Mouse (Mus musculus): ENCODE data around the gene Ell2. TPM values are rescaled to one million over a fixed set of nuclear protein-coding genes. Genes with fewer than 3 reads are reported as not detected.

Ell2 gene
- polyA plus RNA-seq, 1 experiment from 2014 or later: 4.6 TPM

DNA sequence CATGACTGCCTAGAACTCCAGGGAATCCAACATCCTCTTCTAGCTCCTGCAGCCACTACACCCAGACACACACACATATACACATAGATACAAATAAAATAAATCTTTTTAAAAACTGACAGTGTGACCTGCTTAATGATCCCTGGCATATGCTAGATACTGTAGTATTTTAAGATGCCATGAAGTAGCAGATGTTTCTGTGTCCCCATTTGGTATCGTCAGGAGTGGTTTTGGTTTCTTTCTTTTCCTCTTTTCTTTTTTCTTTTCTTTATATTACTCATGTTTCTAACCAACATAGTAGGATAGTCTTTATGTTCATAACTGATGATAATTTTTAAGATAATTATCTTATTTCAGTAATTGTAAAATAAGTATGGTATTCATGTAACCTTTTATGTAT lies 29.0 kb downstream of the Ell2 start:
- Histone ChIP-seq H3K4me3 (no peak overlapping the region), H3K9ac (no peak overlapping the region), H3K9me3 (replicated peaks) (no peaks in the 10 kb centered on the region), H3K4me1 (replicated peaks) (peaks cover 14% of the 10 kb centered on the region), H3K36me3 (no peaks in the 10 kb centered on the region), H3K4me2 (no peak overlapping the region), H3K27ac (no peak overlapping the region), H3K27me3 (no peaks in the 10 kb centered on the region)
- 95% methylated on average over 1 of the region's 1 CpGs for WGBS
- ATAC-seq (replicated peaks; ENCODE audit: insufficient number of reproducible peaks, insufficient read depth, low FRiP score, low read depth): no peak

DNA sequence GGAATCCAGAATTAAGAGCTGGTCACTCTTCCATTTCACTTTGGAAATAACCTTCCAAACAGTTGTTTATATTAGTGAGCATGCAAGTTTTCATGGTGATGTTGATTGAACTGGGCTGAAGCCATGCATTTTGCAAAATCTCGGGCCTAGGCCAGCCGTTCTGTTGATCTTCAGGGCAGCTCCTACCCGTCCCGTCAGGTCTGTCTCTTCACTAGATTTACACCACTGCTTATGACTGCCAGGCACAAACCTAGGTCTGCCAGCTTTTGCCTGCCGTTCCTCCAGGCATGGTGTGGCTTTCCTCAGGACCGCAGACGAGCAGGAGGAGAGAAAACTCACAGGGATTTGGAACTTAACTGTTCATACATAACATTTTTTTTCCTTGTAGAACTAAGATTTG lies 31.4 kb downstream of the Ell2 start:
- WGBS: 62% methylated on average over 7 of the region's 7 CpGs
- no peaks in the 10 kb centered on the region for H3K36me3 ChIP-seq
- no peaks in the 10 kb centered on the region for H3K9me3 ChIP-seq (replicated peaks)
- no peak overlapping the region for H3K4me3 ChIP-seq
- no peak for ATAC-seq (replicated peaks; ENCODE audit: insufficient number of reproducible peaks, insufficient read depth, low FRiP score, low read depth)
- peaks cover 17% of the 10 kb centered on the region for H3K4me1 ChIP-seq (replicated peaks)
- no peak overlapping the region for H3K4me2 ChIP-seq
- no peak overlapping the region for H3K27ac ChIP-seq
- H3K27me3 ChIP-seq: no peaks in the 10 kb centered on the region
- no peak overlapping the region for H3K9ac ChIP-seq

GRCm38 (mm10) chr13:75738536-75738935 lies 32.0 kb downstream of the Ell2 start:
- Histone ChIP-seq H3K27me3 (no peaks in the 10 kb centered on the region), H3K9me3 (replicated peaks) (no peaks in the 10 kb centered on the region), H3K9ac (no peak overlapping the region), H3K4me2 (no peak overlapping the region), H3K36me3 (no peaks in the 10 kb centered on the region), H3K4me3 (no peak overlapping the region), H3K27ac (no peak overlapping the region), H3K4me1 (replicated peaks) (peaks cover 17% of the 10 kb centered on the region)
- WGBS: 20% methylated on average over 6 of the region's 6 CpGs
- ATAC-seq (replicated peaks; ENCODE audit: insufficient number of reproducible peaks, insufficient read depth, low FRiP score, low read depth): no peak

- no peak for ATAC-seq (replicated peaks; ENCODE audit: insufficient number of reproducible peaks, insufficient read depth, low FRiP score, low read depth)
- H3K9me3 ChIP-seq (replicated peaks): no peaks in the 10 kb centered on the region
- no peak overlapping the region for H3K27ac ChIP-seq
- no peaks in the 10 kb centered on the region for H3K36me3 ChIP-seq
- H3K9ac ChIP-seq: no peak overlapping the region
- no peaks in the 10 kb centered on the region for H3K27me3 ChIP-seq
- WGBS: 52% methylated on average over 3 of the region's 3 CpGs
- peaks cover 17% of the 10 kb centered on the region for H3K4me1 ChIP-seq (replicated peaks)
- H3K4me2 ChIP-seq: no peak overlapping the region
- H3K4me3 ChIP-seq: no peak overlapping the region
Observed at GRCm38 (mm10) chr13:75738957-75739356, 32.4 kb downstream of the Ell2 start.

DNA sequence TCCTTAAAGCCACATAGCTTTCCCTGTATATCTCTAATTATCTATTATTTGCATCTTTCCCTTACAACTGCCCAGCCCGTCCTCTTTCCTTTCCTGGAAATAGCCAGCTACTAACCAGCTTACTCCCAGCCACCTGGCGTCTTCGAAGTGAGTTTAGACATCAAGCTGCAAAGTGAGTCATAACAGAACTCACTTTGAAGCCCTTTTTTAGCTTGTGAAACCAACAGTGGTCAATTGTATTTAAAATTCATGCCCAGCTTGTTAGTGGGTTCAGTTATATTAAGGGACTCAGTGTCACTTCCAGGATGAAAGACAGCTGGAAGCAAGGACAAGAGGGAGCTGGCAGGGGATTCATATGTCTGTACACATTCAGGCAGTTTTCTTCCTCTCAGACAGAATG lies 33.5 kb downstream of the Ell2 start:
- H3K9me3 ChIP-seq (replicated peaks): no peaks in the 10 kb centered on the region
- H3K27ac ChIP-seq: no peak overlapping the region
- 54% methylated on average over 3 of the region's 3 CpGs for WGBS
- H3K36me3 ChIP-seq: no peaks in the 10 kb centered on the region
- no peak overlapping the region for H3K9ac ChIP-seq
- no peak overlapping the region for H3K4me3 ChIP-seq
- no peak for ATAC-seq (replicated peaks; ENCODE audit: insufficient number of reproducible peaks, insufficient read depth, low FRiP score, low read depth)
- no peaks in the 10 kb centered on the region for H3K27me3 ChIP-seq
- no peak overlapping the region for H3K4me2 ChIP-seq
- peaks cover 17% of the 10 kb centered on the region for H3K4me1 ChIP-seq (replicated peaks)

DNA sequence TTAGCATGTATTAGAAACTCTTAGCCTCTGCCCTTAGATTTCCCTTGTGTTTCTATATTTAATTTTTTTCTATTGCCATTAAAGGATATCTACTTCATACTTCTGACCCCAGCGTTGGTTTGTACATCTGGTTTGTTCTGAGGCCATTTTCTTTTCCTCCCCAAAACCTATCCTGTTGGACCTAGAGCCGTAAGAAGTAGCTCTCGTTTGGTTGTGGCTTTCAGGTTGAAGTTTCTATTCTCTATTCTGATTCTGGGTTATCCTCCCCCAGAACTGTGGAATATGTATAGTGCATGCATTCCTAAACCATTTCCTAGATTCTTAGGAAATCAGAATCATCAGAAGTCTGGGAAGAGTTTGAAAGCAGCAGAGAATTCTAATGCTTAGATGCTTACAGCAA lies 34.6 kb downstream of the Ell2 start:
- H3K27ac ChIP-seq: no peak overlapping the region
- no peak for ATAC-seq (replicated peaks; ENCODE audit: insufficient number of reproducible peaks, insufficient read depth, low FRiP score, low read depth)
- no peaks in the 10 kb centered on the region for H3K9me3 ChIP-seq (replicated peaks)
- 86% methylated on average over 3 of the region's 3 CpGs for WGBS
- H3K36me3 ChIP-seq: no peaks in the 10 kb centered on the region
- no peak overlapping the region for H3K9ac ChIP-seq
- no peak overlapping the region for H3K4me2 ChIP-seq
- no peak overlapping the region for H3K4me3 ChIP-seq
- peaks cover 17% of the 10 kb centered on the region for H3K4me1 ChIP-seq (replicated peaks)
- H3K27me3 ChIP-seq: no peaks in the 10 kb centered on the region

GRCm38 (mm10) chr13:75741736-75742729 lies 35.5 kb downstream of the Ell2 start:
- no peaks in the 10 kb centered on the region for H3K27me3 ChIP-seq
- H3K4me1 ChIP-seq (replicated peaks): peaks cover 17% of the 10 kb centered on the region
- no peak overlapping the region for H3K4me2 ChIP-seq
- H3K27ac ChIP-seq: no peak overlapping the region
- ATAC-seq (replicated peaks; ENCODE audit: insufficient number of reproducible peaks, insufficient read depth, low FRiP score, low read depth): no peak
- H3K9ac ChIP-seq: no peak overlapping the region
- H3K9me3 ChIP-seq (replicated peaks): no peaks in the 10 kb centered on the region
- no peaks in the 10 kb centered on the region for H3K36me3 ChIP-seq
- no peak overlapping the region for H3K4me3 ChIP-seq
- WGBS: 79% methylated on average over 12 of the region's 12 CpGs

GRCm38 (mm10) chr13:75742970-75743369 lies 36.4 kb downstream of the Ell2 start:
- H3K9ac ChIP-seq: no peak overlapping the region
- peaks cover 16% of the 10 kb centered on the region for H3K4me1 ChIP-seq (replicated peaks)
- no peak overlapping the region for H3K4me2 ChIP-seq
- H3K36me3 ChIP-seq: no peaks in the 10 kb centered on the region
- no peak for ATAC-seq (replicated peaks; ENCODE audit: insufficient number of reproducible peaks, insufficient read depth, low FRiP score, low read depth)
- no peaks in the 10 kb centered on the region for H3K9me3 ChIP-seq (replicated peaks)
- WGBS: 68% methylated on average over 3 of the region's 3 CpGs
- H3K27ac ChIP-seq: no peak overlapping the region
- H3K4me3 ChIP-seq: no peak overlapping the region
- no peaks in the 10 kb centered on the region for H3K27me3 ChIP-seq

DNA sequence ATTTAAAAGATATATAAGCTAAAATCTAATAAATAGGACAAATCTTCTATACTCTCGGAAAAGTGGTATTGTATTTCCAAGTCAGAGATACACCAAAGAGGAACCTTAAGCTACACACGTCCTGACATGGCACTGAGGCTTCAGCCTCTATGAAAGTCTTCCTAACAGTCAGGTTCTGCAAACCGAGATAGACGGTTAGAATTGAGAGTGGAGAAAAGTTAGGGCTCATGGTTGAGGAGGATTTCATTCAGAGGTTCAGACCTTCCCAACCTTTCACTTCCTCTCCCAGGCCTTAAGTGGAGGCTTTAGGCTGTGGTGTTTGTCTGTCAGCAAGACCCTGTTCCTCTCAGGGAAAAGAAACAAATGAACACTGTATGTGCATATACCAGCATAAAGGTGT lies 37.5 kb downstream of the Ell2 start:
- Histone ChIP-seq H3K4me1 (replicated peaks) (peaks cover 5% of the 10 kb centered on the region; the same call in 1 of the 2 replicates), H3K4me3 (no peak overlapping the region), H3K4me2 (no peak overlapping the region), H3K9me3 (replicated peaks) (no peaks in the 10 kb centered on the region), H3K27me3 (no peaks in the 10 kb centered on the region), H3K9ac (no peak overlapping the region), H3K36me3 (no peaks in the 10 kb centered on the region), H3K27ac (no peak overlapping the region)
- ATAC-seq (replicated peaks; ENCODE audit: insufficient number of reproducible peaks, insufficient read depth, low FRiP score, low read depth): no peak
- WGBS: 86% methylated on average over 4 of the region's 4 CpGs

DNA sequence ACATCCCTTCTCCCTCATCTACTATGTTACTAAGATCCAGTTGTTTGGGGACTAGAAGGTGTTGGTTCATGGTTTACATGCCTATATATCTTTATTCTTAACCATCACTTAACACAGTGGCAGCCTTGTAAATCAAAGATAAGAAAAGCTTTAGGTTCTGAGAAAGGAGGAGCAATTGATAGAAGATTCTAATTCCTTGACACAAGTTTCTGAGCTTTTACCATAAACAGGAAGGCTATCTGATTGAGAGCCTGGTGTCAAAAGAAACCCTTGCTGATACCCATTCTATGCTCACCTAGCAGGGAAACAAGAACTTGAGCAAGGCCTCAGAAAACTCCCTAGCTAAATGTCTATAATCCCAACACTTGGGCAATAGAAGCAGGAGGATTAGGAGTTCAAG lies 38.8 kb downstream of the Ell2 start:
- H3K27me3 ChIP-seq: no peaks in the 10 kb centered on the region
- no peak for ATAC-seq (replicated peaks; ENCODE audit: insufficient number of reproducible peaks, insufficient read depth, low FRiP score, low read depth)
- H3K9me3 ChIP-seq (replicated peaks): no peaks in the 10 kb centered on the region
- no peak overlapping the region for H3K27ac ChIP-seq
- no peak overlapping the region for H3K4me3 ChIP-seq
- H3K9ac ChIP-seq: no peak overlapping the region
- peaks cover 3% of the 10 kb centered on the region; the same call in 1 of the 2 replicates for H3K4me1 ChIP-seq (replicated peaks)
- H3K36me3 ChIP-seq: no peaks in the 10 kb centered on the region
- no peak overlapping the region for H3K4me2 ChIP-seq

DNA sequence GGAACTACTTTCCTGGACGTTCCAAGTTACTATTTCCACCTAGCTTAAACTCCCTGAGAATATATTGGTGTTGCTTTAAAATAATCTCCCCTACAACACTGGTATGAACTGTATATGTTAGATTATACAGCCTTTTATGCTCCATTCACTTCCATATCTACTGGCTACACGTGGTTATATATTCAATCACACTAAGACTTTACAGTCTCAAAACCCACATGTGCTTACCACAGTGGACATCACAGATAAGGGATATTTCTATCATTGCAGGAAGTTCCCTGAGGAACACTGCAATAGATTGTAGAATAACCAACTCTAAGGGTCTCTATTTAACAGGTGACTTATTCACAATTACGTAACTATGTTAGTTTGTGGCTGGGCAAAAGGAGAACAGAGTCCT lies 40.7 kb downstream of the Ell2 start:
- Histone ChIP-seq H3K36me3 (no peaks in the 10 kb centered on the region), H3K9ac (no peak overlapping the region), H3K27me3 (no peaks in the 10 kb centered on the region), H3K4me2 (no peak overlapping the region), H3K9me3 (replicated peaks) (no peaks in the 10 kb centered on the region), H3K4me3 (no peak overlapping the region), H3K4me1 (replicated peaks) (peaks cover 3% of the 10 kb centered on the region; the same call in 1 of the 2 replicates), H3K27ac (no peak overlapping the region)
- 76% methylated on average over 3 of the region's 3 CpGs for WGBS
- ATAC-seq (replicated peaks; ENCODE audit: insufficient number of reproducible peaks, insufficient read depth, low FRiP score, low read depth): no peak

GRCm38 (mm10) chr13:75748685-75749084 lies 42.1 kb downstream of the Ell2 start:
- H3K27ac ChIP-seq: no peak overlapping the region
- no peak for ATAC-seq (replicated peaks; ENCODE audit: insufficient number of reproducible peaks, insufficient read depth, low FRiP score, low read depth)
- H3K9me3 ChIP-seq (replicated peaks): no peaks in the 10 kb centered on the region
- H3K4me3 ChIP-seq: no peak overlapping the region
- no peaks in the 10 kb centered on the region for H3K36me3 ChIP-seq
- WGBS: 86% methylated on average over 7 of the region's 7 CpGs
- no peak overlapping the region for H3K4me2 ChIP-seq
- H3K27me3 ChIP-seq: no peaks in the 10 kb centered on the region
- H3K9ac ChIP-seq: no peak overlapping the region
- H3K4me1 ChIP-seq (replicated peaks): peaks cover 8% of the 10 kb centered on the region; the same call in 1 of the 2 replicates
